In the genomic region with DNA sequence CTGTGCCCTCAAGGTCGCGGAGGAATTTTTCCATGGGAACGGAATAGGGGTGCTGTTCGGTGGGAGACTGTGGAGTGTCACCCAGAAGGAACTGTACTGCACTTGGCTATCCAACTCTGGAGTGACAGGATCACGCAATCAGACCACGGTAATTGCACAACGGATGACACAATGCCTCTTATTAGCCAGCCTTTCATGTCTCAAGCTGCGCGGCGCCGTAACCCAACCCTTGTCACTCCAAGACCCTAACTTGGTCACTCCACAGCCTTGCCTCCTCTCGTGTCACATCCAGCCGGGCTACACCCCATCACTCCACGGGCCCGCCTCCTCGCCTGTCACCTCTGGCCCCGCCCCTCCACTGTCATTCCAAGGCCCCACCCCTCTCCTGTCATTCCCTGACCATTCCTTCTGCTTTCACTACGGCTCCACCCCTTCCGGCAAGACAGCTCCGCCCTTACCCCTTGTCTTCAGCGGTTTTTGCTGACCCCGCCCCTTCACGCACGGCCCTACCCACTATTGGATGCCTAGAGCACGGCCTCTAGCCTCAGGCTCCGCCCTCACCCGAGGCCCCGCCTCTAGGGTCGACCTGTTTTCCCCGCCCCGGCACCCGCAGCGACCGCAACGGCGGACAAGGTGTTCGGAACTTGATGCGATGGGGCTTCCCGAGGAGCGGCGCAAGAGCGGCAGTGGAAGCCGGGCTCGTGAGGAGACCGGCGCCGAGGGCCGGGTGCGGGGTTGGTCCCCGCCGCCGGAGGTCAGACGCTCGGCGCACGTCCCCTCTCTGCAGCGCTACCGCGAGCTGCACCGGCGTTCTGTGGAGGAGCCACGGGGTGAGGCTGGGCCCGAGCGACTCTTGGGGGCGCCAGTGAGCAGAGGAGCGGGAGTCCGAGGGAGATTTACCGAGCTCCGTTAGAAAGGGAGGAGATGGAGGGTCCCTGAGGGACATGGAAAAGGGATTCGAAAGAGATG, we compare ENCODE assay signal across 8 mouse cellular contexts. TPM values are rescaled to one million over a fixed set of nuclear protein-coding genes. Genes with fewer than 3 reads are reported as not detected.
DNase-seq lines count a peak whose midpoint lies in the region; ATAC-seq lines count a peak whose summit lies in the region.

Gene Acss2 (plus strand): TSS at position 494 of the 969 bp plus-strand sequence.
Gene Ggt7 (minus strand): TSS at position 783 of the 969 bp plus-strand sequence.

- no peaks in the 10 kb centered on the region for H3K9me3 ChIP-seq in forebrain, embryonic 14.5 days (replicated peaks; ENCODE audit: control insufficient read depth, low read length)
- H3K9me3 ChIP-seq in neural tube, embryonic 15.5 days (replicated peaks): no peaks in the 10 kb centered on the region

- peak within 1 kb of the TSS; percentile 70 for H3K9ac ChIP-seq in forebrain, embryonic 14.5 days (ENCODE audit: low read length)
- H3K9ac ChIP-seq in neural tube, embryonic 15.5 days (replicated peaks): peak within 1 kb of the TSS; percentile 74

- WGBS in forebrain, embryonic 14.5 days: 3% methylated on average over 70 of the region's 70 CpGs
- 3% methylated on average over 69 of the region's 70 CpGs for WGBS in neural tube, embryonic 15.5 days

- intact Hi-C loops in heart, postnatal 14 days (cut with DNase I): loop anchor here (2.0 kb wide), 2 partner anchors 101 to 247 kb away; no protein-coding TSS in a partner anchor

- no peaks in the 10 kb centered on the region for H3K36me3 ChIP-seq in forebrain, embryonic 14.5 days (ENCODE audit: control insufficient read depth, insufficient read depth, low read length)
- H3K36me3 ChIP-seq in neural tube, embryonic 15.5 days: no peaks in the 10 kb centered on the region

- peak; percentile 98 for ATAC-seq in forebrain, embryonic 14.5 days
- ATAC-seq in neural tube, embryonic 15.5 days (ENCODE audit: low FRiP score): peak; percentile 99

- DNase-seq in ES-CJ7 (ENCODE audit: low read depth, low spot score): peak; percentile 98
- DNase-seq in cerebellum, adult 11 months: peak; percentile 100
- peak; percentile 99 for DNase-seq in forebrain, embryonic 14.5 days (ENCODE audit: low spot score)
- peak; percentile 98 for DNase-seq in heart, postnatal 14 days
- peak; percentile 99 for DNase-seq in layer of hippocampus, adult 11-12 months (ENCODE audit: low spot score)
- peak; percentile 100 for DNase-seq in lung, adult 18-20 months
- peak; percentile 99 for DNase-seq in testis, postnatal 14 days (ENCODE audit: low spot score)

- H3K4me2 ChIP-seq in forebrain, embryonic 14.5 days (ENCODE audit: low read length): peak within 1 kb of the TSS; percentile 79
- peak within 1 kb of the TSS; percentile 88 for H3K4me2 ChIP-seq in neural tube, embryonic 15.5 days

- peaks cover 11% of the 10 kb centered on the region for H3K4me1 ChIP-seq in forebrain, embryonic 14.5 days (ENCODE audit: control insufficient read depth, insufficient read depth, low read length)
- H3K4me1 ChIP-seq in neural tube, embryonic 15.5 days: peaks cover 39% of the 10 kb centered on the region

- H3K27ac ChIP-seq in forebrain, embryonic 14.5 days (ENCODE audit: low read depth, low read length): peak within 1 kb of the TSS; percentile 60
- peak within 1 kb of the TSS; percentile 89 for H3K27ac ChIP-seq in neural tube, embryonic 15.5 days (replicated peaks)

- peak within 1 kb of the TSS; percentile 64 for H3K4me3 ChIP-seq in forebrain, embryonic 14.5 days (ENCODE audit: low read depth, low read length)
- peak within 1 kb of the TSS; percentile 89 for H3K4me3 ChIP-seq in neural tube, embryonic 15.5 days (replicated peaks)

- no peaks in the 10 kb centered on the region for H3K27me3 ChIP-seq in forebrain, embryonic 14.5 days (replicated peaks; ENCODE audit: control insufficient read depth, insufficient read depth, low read length)
- no peaks in the 10 kb centered on the region for H3K27me3 ChIP-seq in neural tube, embryonic 15.5 days (replicated peaks)

RNA-seq across cellular contexts. Expression of gene Acss2, which starts in this region (rescaled TPM):
- 17.5 TPM in 2 replicates for polyA plus RNA-seq in forebrain, embryonic 14.5 days (2014; fragmentation: Nextera tagmentation; extraction: Ambion mirVana)
- total RNA-seq in heart, postnatal 14 days (2021): 10 to 100 TPM; 34.1 to 34.2 TPM
- polyA plus RNA-seq in neural tube, embryonic 15.5 days (2015; fragmentation: Nextera tagmentation; extraction: Ambion mirVana): 24.0 and 29.4 TPM in 2 replicates

RNA-seq across cellular contexts. Expression of gene Ggt7, which starts in this region (rescaled TPM):
- 18.8 and 25.6 TPM in 2 replicates for polyA plus RNA-seq in forebrain, embryonic 14.5 days (2014; fragmentation: Nextera tagmentation; extraction: Ambion mirVana)
- total RNA-seq in heart, postnatal 14 days (2021): under 1 TPM; 0.74 to 0.78 TPM
- 80.2 and 94.7 TPM in 2 replicates for polyA plus RNA-seq in neural tube, embryonic 15.5 days (2015; fragmentation: Nextera tagmentation; extraction: Ambion mirVana)

Comparison
In these comparisons a context has a peak if more than half of its experiments do, and no peak if none do; other contexts are left out.
1. Peak in every context shown above with its lines: DNase-seq, ATAC-seq, H3K4me3 ChIP-seq and H3K27ac ChIP-seq.